Mouse (Mus musculus) neural tube, embryonic 11.5 days (tissue): ENCODE data around the gene Camk2b. TPM values are rescaled to one million over a fixed set of nuclear protein-coding genes. Genes with fewer than 3 reads are reported as not detected.
"Not testable (repeated sequence)": the region's sequence is repeated elsewhere in the genome, so short reads cannot be mapped to it uniquely, and the experiment has no call there.

Experiments
- ATAC-seq: fragments of 200-750 bp; cut with Nextera tagmentation; 2 replicates; pipeline ENCODE4 v1.8.0; 2017; ENCODE audit warnings: moderate number of reproducible peaks, mild to moderate bottlenecking, moderate TSS enrichment, moderate library complexity; ENCODE audit not compliant: insufficient read depth, low FRiP score, low TSS enrichment
- DNase-seq: peaks from one replicate; pipeline ENCODE4 v3.0.0-alpha.2; 2015; ENCODE audit warnings: low spot score
- H3K27ac ChIP-seq: fragments of 300-500 bp; sonication (generic); 2 replicates; pipeline ENCODE4 v1.5.1; 2014; ENCODE audit warnings: low read depth, mild to moderate bottlenecking, low read length
- H3K27me3 ChIP-seq: fragments of 300-500 bp; sonication (generic); 2 replicates; pipeline ENCODE4 v1.6.1; 2014; ENCODE audit warnings: mild to moderate bottlenecking, low read length, mixed read lengths; ENCODE audit not compliant: control insufficient read depth, insufficient read depth
- H3K36me3 ChIP-seq: fragments of 300-500 bp; sonication (generic); 2 replicates; pipeline ENCODE4 v1.6.1; 2014; ENCODE audit warnings: mild to moderate bottlenecking, low read length, moderate library complexity, mixed read lengths; ENCODE audit not compliant: control insufficient read depth, insufficient read depth
- H3K4me1 ChIP-seq: fragments of 300-500 bp; sonication (generic); 2 replicates; pipeline ENCODE4 v1.6.1; 2014; ENCODE audit warnings: low read length, mixed read lengths; ENCODE audit not compliant: control insufficient read depth, insufficient read depth
- H3K4me2 ChIP-seq: fragments of 300-500 bp; sonication (generic); 2 replicates; pipeline ENCODE4 v1.6.1; 2014; ENCODE audit warnings: low read depth, mild to moderate bottlenecking, moderate library complexity
- H3K4me3 ChIP-seq: fragments of 300-500 bp; sonication (generic); 2 replicates; pipeline ENCODE4 v1.5.1; 2014; ENCODE audit warnings: low read depth, low read length
- H3K9ac ChIP-seq: fragments of 300-500 bp; sonication (generic); 2 replicates; pipeline ENCODE4 v1.6.1; 2014; ENCODE audit warnings: mild to moderate bottlenecking, low read length
- H3K9me3 ChIP-seq: fragments of 300-500 bp; sonication (generic); 2 replicates; pipeline ENCODE4 v1.6.1; 2016; ENCODE audit warnings: low read length; ENCODE audit not compliant: control insufficient read depth
- WGBS: fragments of 180-500 bp; shearing (Covaris S2); extraction: QIAGEN DNeasy Blood & Tissue Kit; methylation state at CpG from one replicate; pipeline ENCODE4 v1.1.7; 2014; 5-methylcytosine and 5-hydroxymethylcytosine counted together
- polyA plus RNA-seq: library from polyadenylated mRNA; unstranded; fragments of >200 nt; fragmentation: Nextera tagmentation; extraction: Ambion mirVana; gene quantifications from 2 replicates; pipeline ENCODE4 v1.2.1, GENCODE M21; 2014

Gene Camk2b
- polyA plus RNA-seq, 1 experiment from 2014 or later = 6.5 TPM

DNA sequence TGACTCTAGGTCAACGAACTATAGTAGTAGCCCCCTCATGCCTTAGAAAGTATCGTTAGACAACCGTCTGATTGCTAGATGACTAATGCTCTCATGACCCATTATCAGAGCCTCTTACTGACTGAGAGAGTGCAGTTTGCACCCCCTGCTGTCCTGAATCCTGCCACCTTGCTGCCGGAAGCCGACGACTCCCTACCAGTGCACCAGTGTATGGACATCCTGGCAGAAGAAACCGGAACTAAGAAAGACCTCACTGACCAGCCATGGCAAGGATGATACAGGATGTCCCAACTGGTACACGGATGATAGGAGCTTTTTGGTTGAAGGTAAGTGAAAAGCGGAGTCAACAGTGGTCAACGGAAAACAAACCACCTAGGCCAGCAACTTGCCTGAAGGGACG is 131.6 kb downstream of the Camk2b start:
- H3K4me1 ChIP-seq, DNase-seq, ATAC-seq, H3K27ac ChIP-seq, H3K9me3 ChIP-seq, H3K36me3 ChIP-seq, H3K4me2 ChIP-seq, H3K4me3 ChIP-seq, H3K27me3 ChIP-seq, H3K9ac ChIP-seq: not testable (repeated sequence)
- 94% methylated on average over 11 of the region's 11 CpGs for WGBS

DNA sequence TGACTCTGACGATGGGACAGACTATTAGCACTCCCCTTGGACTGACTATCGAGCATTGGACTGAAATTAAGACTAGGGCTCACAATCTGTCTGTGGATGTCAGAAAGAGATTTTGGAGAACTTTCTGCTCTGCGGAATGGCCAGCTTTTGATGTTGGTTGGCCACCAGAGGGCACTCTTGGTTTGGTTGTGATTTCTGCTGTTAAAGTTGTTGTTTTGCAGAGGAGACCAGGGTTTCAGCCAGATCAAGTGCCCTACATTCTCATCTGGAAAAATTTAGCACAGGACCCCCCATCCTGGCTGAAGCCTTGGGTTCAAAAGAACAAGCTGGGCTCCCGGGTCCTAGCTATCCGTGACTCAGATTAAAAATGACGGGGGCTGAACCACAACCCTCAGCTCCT is 134.2 kb downstream of the Camk2b start:
- H3K9ac ChIP-seq, H3K4me2 ChIP-seq, H3K9me3 ChIP-seq, DNase-seq, ATAC-seq, H3K27me3 ChIP-seq, H3K27ac ChIP-seq, H3K36me3 ChIP-seq, H3K4me3 ChIP-seq, H3K4me1 ChIP-seq: not testable (repeated sequence)
- WGBS = 89% methylated on average over 6 of the region's 6 CpGs

DNA sequence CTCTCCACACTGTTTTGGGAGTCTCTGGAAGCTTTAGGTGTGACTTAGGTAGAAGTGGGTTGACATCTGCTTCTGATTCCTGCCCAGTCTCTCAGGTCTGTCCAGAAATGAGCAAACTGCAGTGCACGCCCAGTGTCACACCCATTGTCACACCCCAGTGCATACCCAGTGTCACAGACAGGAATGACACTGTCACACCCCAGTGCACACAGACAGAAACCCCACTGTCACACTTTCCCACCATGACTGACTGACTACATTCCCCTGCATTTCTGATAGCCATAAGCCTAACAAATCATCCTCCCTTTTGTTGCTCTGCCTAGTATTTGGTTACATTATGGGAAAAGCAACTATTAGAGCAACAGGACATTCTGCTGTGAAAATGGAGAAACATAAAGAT is 135.6 kb downstream of the Camk2b start:
- Histone ChIP-seq H3K4me1 (no peaks in the 10 kb centered on the region), H3K27me3 (no peaks in the 10 kb centered on the region), H3K9ac (no peak overlapping the region), H3K36me3 (no peaks in the 10 kb centered on the region), H3K27ac (no peak overlapping the region), H3K9me3 (no peaks in the 10 kb centered on the region), H3K4me2 (no peak overlapping the region), H3K4me3 (no peak overlapping the region)
- 69% methylated on average over 1 of the region's 1 CpGs for WGBS
- ATAC-seq (no peak), DNase-seq (no peak)

DNA sequence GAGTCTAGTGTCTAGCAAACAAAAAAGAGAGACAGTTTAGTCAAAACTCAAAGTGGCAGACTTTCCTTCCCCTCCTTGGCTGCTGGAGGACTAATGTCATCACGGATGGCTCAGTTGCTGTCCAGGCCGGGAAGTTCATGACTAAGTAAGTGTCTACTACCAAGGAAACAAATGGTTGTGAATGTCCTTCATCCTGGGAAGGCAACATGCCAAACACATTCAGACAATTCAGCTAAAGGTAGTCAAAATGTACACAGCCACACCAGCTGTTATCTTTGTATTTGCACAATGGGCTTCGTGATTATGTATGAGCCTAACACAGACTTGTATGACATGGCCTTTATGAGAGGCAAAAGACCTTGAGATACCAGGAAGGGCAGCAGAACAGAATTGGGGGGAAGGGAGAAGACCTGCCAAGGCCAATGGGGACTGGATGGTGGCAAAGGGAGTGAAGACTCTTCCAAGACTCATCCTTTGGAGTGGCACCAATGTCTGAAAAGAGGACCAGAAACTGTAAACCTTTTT is 139.4 kb downstream of the Camk2b start:
- no peak for ATAC-seq
- Histone ChIP-seq H3K36me3 (no peaks in the 10 kb centered on the region), H3K27me3 (no peaks in the 10 kb centered on the region), H3K27ac (no peak overlapping the region), H3K9me3 (no peaks in the 10 kb centered on the region), H3K4me2 (no peak overlapping the region), H3K4me3 (no peak overlapping the region), H3K4me1 (no peaks in the 10 kb centered on the region), H3K9ac (no peak overlapping the region)
- 86% methylated on average over 3 of the region's 3 CpGs for WGBS
- DNase-seq = no peak

DNA sequence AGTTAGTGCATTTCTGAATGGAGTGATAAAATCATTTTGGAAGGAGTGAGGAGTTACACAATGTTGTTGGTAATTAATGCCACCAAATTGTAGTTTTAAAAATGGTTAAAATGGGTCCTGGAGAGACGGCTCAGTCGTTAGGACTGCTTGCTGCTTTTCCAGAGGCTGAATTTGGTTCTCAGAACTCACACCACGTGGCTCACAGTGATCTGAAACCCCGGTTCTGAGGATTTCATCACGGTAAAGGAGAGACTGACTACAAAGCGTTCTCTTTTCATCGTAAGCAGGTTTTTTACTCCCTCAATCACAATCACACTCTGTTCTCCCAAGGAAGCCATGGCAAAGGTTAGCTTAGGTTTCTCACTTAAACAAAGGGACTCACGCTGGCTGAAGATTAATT is 141.5 kb downstream of the Camk2b start:
- Histone ChIP-seq H3K9me3 (no peaks in the 10 kb centered on the region), H3K27ac (no peak overlapping the region), H3K27me3 (no peaks in the 10 kb centered on the region), H3K36me3 (no peaks in the 10 kb centered on the region), H3K4me1 (no peaks in the 10 kb centered on the region), H3K4me3 (no peak overlapping the region), H3K4me2 (no peak overlapping the region), H3K9ac (no peak overlapping the region)
- 55% methylated on average over 8 of the region's 8 CpGs for whole genome bisulfite sequencing
- ATAC-seq (no peak), DNase-seq (no peak)

DNA sequence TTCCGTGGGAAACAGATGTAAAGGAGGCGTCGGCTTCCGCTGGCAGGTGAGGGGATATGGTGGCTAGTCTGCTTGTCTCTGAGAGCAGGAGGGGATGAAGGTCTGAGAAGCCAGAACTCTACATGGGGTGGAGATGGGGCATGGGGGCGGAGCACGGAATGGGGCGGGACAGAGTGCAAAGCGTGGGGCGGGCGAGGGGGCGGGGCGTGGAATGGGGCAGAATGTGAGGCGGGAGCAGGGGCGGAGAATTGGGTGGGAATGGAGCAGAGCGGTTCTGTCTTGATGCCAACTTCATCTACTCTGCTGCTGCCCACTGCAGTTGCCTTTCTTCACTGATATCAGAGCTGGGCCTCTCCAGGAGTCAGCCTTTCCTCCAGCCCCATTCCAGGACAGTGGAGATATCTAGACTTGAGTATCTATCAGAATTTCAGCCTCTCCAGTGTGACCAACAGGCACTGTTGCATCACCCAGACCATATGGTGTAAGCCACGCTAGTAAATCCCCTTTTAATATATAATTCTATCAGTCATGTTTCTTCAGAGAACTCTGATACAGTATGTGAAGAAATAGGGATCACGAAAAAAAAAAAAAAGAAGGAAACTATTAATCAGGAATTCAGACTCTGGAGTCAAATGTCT is 145.7 kb downstream of the Camk2b start:
- H3K9ac ChIP-seq = no peak overlapping the region
- no peaks in the 10 kb centered on the region for H3K4me1 ChIP-seq
- ATAC-seq (no peak), DNase-seq (peak; percentile 8)
- WGBS = 32% methylated on average over 17 of the region's 17 CpGs
- no peak overlapping the region for H3K4me2 ChIP-seq
- no peaks in the 10 kb centered on the region for H3K36me3 ChIP-seq
- no peak overlapping the region for H3K4me3 ChIP-seq
- H3K27ac ChIP-seq = no peak overlapping the region
- H3K27me3 ChIP-seq = no peaks in the 10 kb centered on the region
- no peaks in the 10 kb centered on the region for H3K9me3 ChIP-seq

Other genes starting within 250 kb of the Camk2b start
- gene Polm, start 228.3 kb downstream of the Camk2b start, polyA plus RNA-seq = 5.0 and 6.2 TPM in 2 replicates
- 8.9 and 9.7 TPM in 2 replicates for gene Aebp1, start 204.4 kb downstream of the Camk2b start, polyA plus RNA-seq
- gene Pold2, start 188.1 kb downstream of the Camk2b start, polyA plus RNA-seq = 92.5 and 102 TPM in 2 replicates
- 3.9 and 16.9 TPM in 2 replicates for gene Myl7, start 167.6 kb downstream of the Camk2b start, polyA plus RNA-seq
- gene Gck, start 116.3 kb downstream of the Camk2b start, polyA plus RNA-seq = 0.88 and 1.4 TPM in 2 replicates
- gene Ykt6, start 110.7 kb downstream of the Camk2b start, polyA plus RNA-seq = 32.3 and 32.6 TPM in 2 replicates
- 0.58 and 0.70 TPM in 2 replicates for gene A730071L15Rik, start 133.7 kb upstream of the Camk2b start, polyA plus RNA-seq
- 50.9 and 52.0 TPM in 2 replicates for gene Nudcd3, start 134.1 kb upstream of the Camk2b start, polyA plus RNA-seq
- not detected in 2 replicates for gene Npc1l1, start 163.8 kb upstream of the Camk2b start, polyA plus RNA-seq
- 105 and 107 TPM in 2 replicates for gene Ddx56, start 201.4 kb upstream of the Camk2b start, polyA plus RNA-seq
- 145 and 154 TPM in 2 replicates for gene Tmed4, start 208.5 kb upstream of the Camk2b start, polyA plus RNA-seq
- 93.0 and 104 TPM in 2 replicates for gene Ogdh, start 225.3 kb upstream of the Camk2b start, polyA plus RNA-seq